In genomic region chr4:155093431-155094149, GRCm38 (mm10) we compare ENCODE assay signal across 14 mouse cellular contexts. TPM values are rescaled to one million over a fixed set of nuclear protein-coding genes. Genes with fewer than 3 reads are reported as not detected.
DNase-seq lines count a peak whose midpoint lies in the region; ATAC-seq and TF ChIP-seq lines count a peak whose summit lies in the region.
"Had no signal": no experiment of that assay in that cellular context is flagged by ENCODE, and none has a peak within 500 bp of the region (broad histone marks: within the 10 kb centered on the region; RNA-seq: fewer than 3 reads in every experiment).

No protein-coding gene starts in this region.

- no peak overlapping the region for H3K4me2 ChIP-seq in intestine, embryonic 16.5 days (ENCODE audit: low read depth, low read length)
- H3K4me2 ChIP-seq: forebrain, embryonic 12.5 days; heart, embryonic 13.5 days; liver, embryonic 13.5 days; midbrain, embryonic 13.5 days had no signal

- H3K9ac ChIP-seq in intestine, embryonic 16.5 days (ENCODE audit: low read depth, low read length), result no peak overlapping the region
- H3K9ac ChIP-seq: forebrain, embryonic 12.5 days; liver, embryonic 13.5 days; midbrain, embryonic 13.5 days had no signal

- no peak for ATAC-seq in intestine, embryonic 16.5 days

- WGBS in cerebellum, adult 2 months, result 46% methylated on average over 7 of the region's 7 CpGs
- 82% methylated on average over 7 of the region's 7 CpGs for WGBS in spleen, adult 2 months
- WGBS in intestine, embryonic 16.5 days, result 79% methylated on average over 7 of the region's 7 CpGs

- TF ChIP-seq CTCF in cerebellum, adult 2 months (IDR thresholded peaks at IDR 0.05; ENCODE audit: borderline replicate concordance, insufficient read depth, low read depth, low read length), result 0 out of 2 replicates have a peak, but pooled peaks have one; percentile 1
- no peak for TF ChIP-seq CTCF in spleen, adult 2 months (IDR thresholded peaks at IDR 0.05; ENCODE audit: extremely low read depth, insufficient read depth, insufficient read length, insufficient replicate concordance)

- DNase-seq in cerebellum, adult 2 months, result peak in 1 of 2 experiments; percentile 44
- no peak for DNase-seq in cerebellum, postnatal 14 days
- peak; percentile 87 for DNase-seq in heart, adult 11 months
- no peak for DNase-seq in heart, adult 9 months (ENCODE audit: low spot score in 2 of 2)
- no peak for DNase-seq in spleen, adult 2 months (ENCODE audit: low read depth in 1 of 2, low spot score in 2 of 2)
- no peak for DNase-seq in spleen, adult 12 weeks (ENCODE audit: low spot score)
- DNase-seq in right cerebral cortex, postnatal 36 days (ENCODE audit: low spot score in 2 of 2), result no peak

- peak overlapping the region; percentile 97 for H3K27ac ChIP-seq in cerebellum, adult 2 months (ENCODE audit: insufficient read depth, low read length)
- 0 out of 2 replicates have a peak overlapping the region, but pooled peaks have one; percentile 34 for H3K27ac ChIP-seq in spleen, adult 2 months (ENCODE audit: insufficient read depth, low read length)
- no peak overlapping the region for H3K27ac ChIP-seq in intestine, embryonic 16.5 days (ENCODE audit: low read length)
- H3K27ac ChIP-seq: forebrain, embryonic 12.5 days; heart, embryonic 13.5 days; liver, embryonic 13.5 days; midbrain, embryonic 13.5 days had no signal

- no peak overlapping the region for H3K4me3 ChIP-seq in cerebellum, adult 2 months (replicated peaks; ENCODE audit: insufficient read depth, low read depth, low read length)
- H3K4me3 ChIP-seq in spleen, adult 2 months (ENCODE audit: extremely low read depth, insufficient read depth, insufficient read length), result no peak overlapping the region
- no peak overlapping the region for H3K4me3 ChIP-seq in intestine, embryonic 16.5 days (ENCODE audit: low read length)
- H3K4me3 ChIP-seq: erythroblast, embryonic 14.5 days; forebrain, embryonic 12.5 days; heart, embryonic 13.5 days; liver, embryonic 13.5 days; megakaryocyte, embryonic 14.5 days; midbrain, embryonic 13.5 days had no signal

- peaks cover 51% of the 10 kb centered on the region for H3K4me1 ChIP-seq in cerebellum, adult 2 months (ENCODE audit: control insufficient read depth, insufficient read depth, low read length)
- peaks cover 3% of the 10 kb centered on the region; the same call in 1 of the 2 replicates for H3K4me1 ChIP-seq in spleen, adult 2 months (ENCODE audit: control insufficient read depth, insufficient read depth, insufficient read length)
- H3K4me1 ChIP-seq in intestine, embryonic 16.5 days (ENCODE audit: control insufficient read depth, insufficient read depth, low read length), result peaks cover 7% of the 10 kb centered on the region
- H3K4me1 ChIP-seq: liver, embryonic 13.5 days had no signal

- no peaks in the 10 kb centered on the region for H3K36me3 ChIP-seq in spleen, adult 2 months (ENCODE audit: control insufficient read depth, insufficient read depth, low read length)
- H3K36me3 ChIP-seq in intestine, embryonic 16.5 days (ENCODE audit: control insufficient read depth, insufficient read depth, low read length), result no peaks in the 10 kb centered on the region
- H3K36me3 ChIP-seq: liver, embryonic 13.5 days had no signal

- no peaks in the 10 kb centered on the region for H3K9me3 ChIP-seq in intestine, embryonic 16.5 days (ENCODE audit: control insufficient read depth, low read length)
- H3K9me3 ChIP-seq: forebrain, embryonic 12.5 days; heart, embryonic 13.5 days; liver, embryonic 13.5 days; megakaryocyte, embryonic 14.5 days; midbrain, embryonic 13.5 days had no signal

- TF ChIP-seq POLR2A in cerebellum, adult 2 months (IDR thresholded peaks at IDR 0.05; ENCODE audit: borderline replicate concordance, insufficient read depth, low read length), result no peak
- TF ChIP-seq POLR2A in spleen, adult 2 months (IDR thresholded peaks at IDR 0.05; ENCODE audit: low read depth, low read length), result no peak

- H3K27me3 ChIP-seq in cerebellum, adult 2 months (ENCODE audit: control insufficient read depth, insufficient read depth, low read length), result no peaks in the 10 kb centered on the region
- H3K27me3 ChIP-seq in spleen, adult 2 months (ENCODE audit: control insufficient read depth, insufficient read depth, low read length), result no peaks in the 10 kb centered on the region
- no peaks in the 10 kb centered on the region for H3K27me3 ChIP-seq in intestine, embryonic 16.5 days (replicated peaks; ENCODE audit: control insufficient read depth, insufficient read depth, low read length)
- H3K27me3 ChIP-seq: forebrain, embryonic 12.5 days; heart, embryonic 13.5 days; liver, embryonic 13.5 days; midbrain, embryonic 13.5 days had no signal

RNA-seq across cellular contexts. Expression of gene Morn1, which starts 7.2 kb away (rescaled TPM):
- polyA plus RNA-seq in cerebellum, adult 2 months (2012; rRNA removed), result 15.6 and 18.7 TPM in 2 replicates
- 3.6 and 3.7 TPM in 2 replicates for polyA plus RNA-seq in spleen, adult 2 months (2012; rRNA removed)
- polyA plus RNA-seq in intestine, embryonic 16.5 days (2015; fragmentation: Nextera tagmentation; extraction: Ambion mirVana), result 3.6 and 4.3 TPM in 2 replicates

RNA-seq across cellular contexts. Expression of gene Rer1, which starts 7.4 kb away (rescaled TPM):
- polyA plus RNA-seq in cerebellum, adult 2 months (2012; rRNA removed), result 102 and 104 TPM in 2 replicates
- 37.7 and 44.1 TPM in 2 replicates for polyA plus RNA-seq in spleen, adult 2 months (2012; rRNA removed)
- polyA plus RNA-seq in intestine, embryonic 16.5 days (2015; fragmentation: Nextera tagmentation; extraction: Ambion mirVana), result 211 and 216 TPM in 2 replicates

RNA-seq across cellular contexts. Expression of gene Pex10, which starts 26.8 kb away (rescaled TPM):
- polyA plus RNA-seq in cerebellum, adult 2 months (2012; rRNA removed), result 32.0 and 38.1 TPM in 2 replicates
- polyA plus RNA-seq in spleen, adult 2 months (2012; rRNA removed), result 14.3 and 14.4 TPM in 2 replicates
- 28.9 and 30.5 TPM in 2 replicates for polyA plus RNA-seq in intestine, embryonic 16.5 days (2015; fragmentation: Nextera tagmentation; extraction: Ambion mirVana)

RNA-seq across cellular contexts. Expression of gene Plch2, which starts 37.0 kb away (rescaled TPM):
- polyA plus RNA-seq in cerebellum, adult 2 months (2012; rRNA removed), result 149 and 180 TPM in 2 replicates
- 0.20 and 0.29 TPM in 2 replicates for polyA plus RNA-seq in spleen, adult 2 months (2012; rRNA removed)
- 19.8 and 22.9 TPM in 2 replicates for polyA plus RNA-seq in intestine, embryonic 16.5 days (2015; fragmentation: Nextera tagmentation; extraction: Ambion mirVana)
- polyA plus RNA-seq: erythroblast, embryonic 14.5 days had no signal
